Mouse (Mus musculus): ENCODE data around the gene AL731706.2. TPM values are rescaled to one million over a fixed set of nuclear protein-coding genes. Genes with fewer than 3 reads are reported as not detected.

The AL731706.2 gene
- total and polyA plus RNA-seq, 3 experiments = 16.1 TPM; not detected in 2

DNA sequence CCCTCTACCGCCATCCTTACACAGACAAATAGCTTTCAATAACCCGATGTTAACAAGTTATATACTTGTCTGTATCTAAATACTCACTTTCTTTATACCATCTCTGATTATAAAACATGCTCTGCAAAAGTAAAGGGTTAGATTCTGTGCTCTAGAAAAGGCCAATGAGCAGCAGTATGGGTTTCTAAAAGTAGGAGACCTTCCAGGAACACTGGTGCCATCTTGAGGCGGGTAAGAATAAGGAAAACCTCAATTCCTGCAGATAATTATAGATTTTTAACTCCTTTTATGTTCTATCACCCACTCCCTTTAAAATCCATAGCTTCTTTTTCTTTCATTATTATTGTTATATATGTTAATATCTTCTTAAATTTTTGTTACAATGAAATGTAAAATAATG, 49.6 kb downstream of the AL731706.2 start:
- DNase-seq (ENCODE audit: low spot score) (no peak), ATAC-seq (ENCODE audit: extremely low read depth, insufficient number of reproducible peaks, low FRiP score, poor library complexity, severe bottlenecking) (no peak)
- no peak for TF ChIP-seq GATA1 (IDR thresholded peaks at IDR 0.05; ENCODE audit: borderline replicate concordance, low read length)
- TF ChIP-seq CTCF (IDR thresholded peaks at IDR 0.05; ENCODE audit: low read depth, low read length) = no peak
- TF ChIP-seq GATA2 (IDR thresholded peaks at IDR 0.05; ENCODE audit: borderline replicate concordance, low read depth, low read length) = no peak
- no peak for TF ChIP-seq POLR2AphosphoS5 (IDR thresholded peaks at IDR 0.05; ENCODE audit: insufficient replicate concordance, low read depth, low read length)
- TF ChIP-seq TAL1 (conservative IDR thresholded peaks at IDR 0.05; ENCODE audit: low read depth, low read length) = no peak
- Histone ChIP-seq H3K36me3 (replicated peaks) (no peaks in the 10 kb centered on the region), H3K4me1 (ENCODE audit: insufficient read depth, low read depth, low read length) (no peaks in the 10 kb centered on the region), H3K9me3 (replicated peaks) (no peaks in the 10 kb centered on the region), H3K4me3 (ENCODE audit: low read depth, low read length) (no peak overlapping the region), H3K27me3 (ENCODE audit: insufficient read depth, low read length) (no peaks in the 10 kb centered on the region)

Other genes with a start within 250 kb of the AL731706.2 start
- gene Snap25, start 172.2 kb downstream of the AL731706.2 start, total RNA-seq (2014; fragmentation: Nextera tagmentation) = not detected in 2 replicates
- 0.06 and 0.11 TPM in 2 replicates for gene Snap25, start 172.2 kb downstream of the AL731706.2 start, total RNA-seq (2017)
- not detected in 2 replicates for gene Snap25, start 172.2 kb downstream of the AL731706.2 start, polyA plus RNA-seq (2012)
- gene Slx4ip, start 5.5 kb upstream of the AL731706.2 start, total RNA-seq (2014; fragmentation: Nextera tagmentation) = 16.6 and 18.0 TPM in 2 replicates
- 9.2 and 9.8 TPM in 2 replicates for gene Slx4ip, start 5.5 kb upstream of the AL731706.2 start, total RNA-seq (2017)
- 0.34 and 0.50 TPM in 2 replicates for gene Slx4ip, start 5.5 kb upstream of the AL731706.2 start, polyA plus RNA-seq (2012)
- 4.7 TPM in 1 of 2 replicates, not detected in the other for gene AL731706.1, start 5.7 kb upstream of the AL731706.2 start, total RNA-seq (2014; fragmentation: Nextera tagmentation)
- 15.0 and 16.3 TPM in 2 replicates for gene AL731706.1, start 5.7 kb upstream of the AL731706.2 start, total RNA-seq (2017)
- 1.0 and 1.6 TPM in 2 replicates for gene AL731706.1, start 5.7 kb upstream of the AL731706.2 start, polyA plus RNA-seq (2012)
- gene Mkks, start 5.7 kb upstream of the AL731706.2 start, total RNA-seq (2014; fragmentation: Nextera tagmentation) = 6.6 and 10.5 TPM in 2 replicates
- gene Mkks, start 5.7 kb upstream of the AL731706.2 start, total RNA-seq (2017) = 12.7 and 14.8 TPM in 2 replicates
- gene Mkks, start 5.7 kb upstream of the AL731706.2 start, polyA plus RNA-seq (2012) = 0.13 and 0.17 TPM in 2 replicates
- gene Jag1, start 231.0 kb upstream of the AL731706.2 start, total RNA-seq (2014; fragmentation: Nextera tagmentation) = not detected in 2 replicates
- 0.06 TPM in 1 of 2 replicates, not detected in the other for gene Jag1, start 231.0 kb upstream of the AL731706.2 start, total RNA-seq (2017)
- gene Jag1, start 231.0 kb upstream of the AL731706.2 start, polyA plus RNA-seq (2012) = not detected in 2 replicates

Measured in G1E (cell line).